Mouse (Mus musculus) adrenal gland, postnatal 0 days (tissue): Measurements from ENCODE around the gene Olfr1206. TPM values are rescaled to one million over a fixed set of nuclear protein-coding genes. Genes with fewer than 3 reads are reported as not detected.

Experiments used
- polyA plus RNA-seq: library from polyadenylated mRNA; unstranded; fragments of >200 nt; fragmentation: Nextera tagmentation; extraction: Ambion mirVana; gene quantifications from 2 replicates; pipeline ENCODE4 v1.2.1, GENCODE M21; 2015

The Olfr1206 gene
- polyA plus RNA-seq, result not detected in 2 replicates

GRCm38 (mm10) chr2:88862931-88863330 is at the start of gene Olfr1206:
Gene Olfr1206 (plus strand): TSS chr2:88863231.

GRCm38 (mm10) chr2:88814196-88814595 is 48.8 kb upstream of the Olfr1206 start, which contains the start of gene Olfr1202:
Gene Olfr1202 (plus strand): TSS chr2:88814496.

GRCm38 (mm10) chr2:88829437-88829836 is 33.6 kb upstream of the Olfr1206 start, which contains the start of gene Olfr1205:
Gene Olfr1205 (plus strand): TSS chr2:88829737.

DNA sequence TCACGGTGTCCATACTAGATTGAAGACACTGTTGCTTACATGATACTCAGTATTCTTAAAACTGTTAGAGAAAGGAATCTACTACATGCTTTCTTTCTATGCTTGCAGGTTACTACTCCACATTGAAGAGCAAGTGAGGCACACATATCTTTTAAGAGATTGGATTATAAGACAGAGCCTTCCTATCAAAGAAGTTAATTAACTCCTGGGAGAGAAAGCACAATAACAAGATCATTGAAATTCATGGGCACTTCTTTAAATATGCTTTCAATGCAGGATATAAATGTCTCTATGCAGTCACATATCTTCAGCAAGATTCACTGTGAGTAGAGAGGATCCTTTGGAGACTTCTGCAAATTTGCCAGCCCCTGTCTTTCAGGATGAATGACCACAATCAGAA is 14.0 kb upstream of the Olfr1206 start, which contains the start of gene Olfr1204:
Gene Olfr1204 (plus strand): TSS at position 301 of the 400 bp plus-strand sequence.

GRCm38 (mm10) chr2:88902211-88902610 is 39.2 kb downstream of the Olfr1206 start, which contains the start of gene Olfr1208:
Gene Olfr1208 (minus strand): TSS chr2:88902311.

GRCm38 (mm10) chr2:88915057-88915456 is 52.0 kb downstream of the Olfr1206 start, which contains the start of gene Olfr1209:
Gene Olfr1209 (minus strand): TSS chr2:88915157.

Other genes starting within 250 kb of the Olfr1206 start
- not detected in 2 replicates for gene Olfr1191-ps1, start 222.7 kb upstream of the Olfr1206 start, polyA plus RNA-seq
- not detected in 2 replicates for gene Olfr1192-ps1, start 214.7 kb upstream of the Olfr1206 start, polyA plus RNA-seq
- not detected in 2 replicates for gene Olfr1193, start 187.6 kb upstream of the Olfr1206 start, polyA plus RNA-seq
- not detected in 2 replicates for gene Olfr1195, start 174.0 kb upstream of the Olfr1206 start, polyA plus RNA-seq
- gene Olfr1196, start 158.6 kb upstream of the Olfr1206 start, polyA plus RNA-seq, result not detected in 2 replicates
- gene Olfr1197, start 130.9 kb upstream of the Olfr1206 start, polyA plus RNA-seq, result not detected in 2 replicates
- gene Olfr1198, start 111.9 kb upstream of the Olfr1206 start, polyA plus RNA-seq, result not detected in 2 replicates
- not detected in 2 replicates for gene Olfr1199, start 102.8 kb upstream of the Olfr1206 start, polyA plus RNA-seq
- gene Olfr1200, start 92.7 kb upstream of the Olfr1206 start, polyA plus RNA-seq, result not detected in 2 replicates
- not detected in 2 replicates for gene Olfr1201, start 70.2 kb upstream of the Olfr1206 start, polyA plus RNA-seq
- gene Olfr1202, start 48.7 kb upstream of the Olfr1206 start, polyA plus RNA-seq, result 0.03 TPM in 1 of 2 replicates, not detected in the other
- not detected in 2 replicates for gene Olfr1205, start 33.5 kb upstream of the Olfr1206 start, polyA plus RNA-seq
- not detected in 2 replicates for gene Olfr1204, start 13.9 kb upstream of the Olfr1206 start, polyA plus RNA-seq
- gene Olfr1208, start 39.1 kb downstream of the Olfr1206 start, polyA plus RNA-seq, result not detected in 2 replicates
- not detected in 2 replicates for gene Olfr1209, start 51.9 kb downstream of the Olfr1206 start, polyA plus RNA-seq
- not detected in 2 replicates for gene Olfr1211, start 74.9 kb downstream of the Olfr1206 start, polyA plus RNA-seq
- gene Olfr1212, start 90.7 kb downstream of the Olfr1206 start, polyA plus RNA-seq, result not detected in 2 replicates
- gene Gm13762, start 117.0 kb downstream of the Olfr1206 start, polyA plus RNA-seq, result not detected in 2 replicates
- not detected in 2 replicates for gene Olfr1214, start 129.4 kb downstream of the Olfr1206 start, polyA plus RNA-seq
- not detected in 2 replicates for gene Olfr1215, start 143.7 kb downstream of the Olfr1206 start, polyA plus RNA-seq
- gene Olfr1216, start 155.1 kb downstream of the Olfr1206 start, polyA plus RNA-seq, result not detected in 2 replicates
- gene Olfr1217, start 168.8 kb downstream of the Olfr1206 start, polyA plus RNA-seq, result not detected in 2 replicates
- gene Olfr1218, start 198.0 kb downstream of the Olfr1206 start, polyA plus RNA-seq, result not detected in 2 replicates
- not detected in 2 replicates for gene Olfr1219, start 220.3 kb downstream of the Olfr1206 start, polyA plus RNA-seq
- not detected in 2 replicates for gene Olfr1220, start 243.6 kb downstream of the Olfr1206 start, polyA plus RNA-seq